Mouse (Mus musculus) mature B cell (primary cell): ENCODE measurements at regions not wholly inside any gene's neighbourhood (a gene's known extent, or its start where the extent isn't known, plus 50 kb on each side); places are given as distances from the start of the nearest gene placed in this dataset.

Experiments
- in situ Hi-C: fragments of 300-500 bp; cut with MboI; formaldehyde crosslinking; loops from 2 replicates; pipeline ENCODE4 v1.14.3; 2019

DNA sequence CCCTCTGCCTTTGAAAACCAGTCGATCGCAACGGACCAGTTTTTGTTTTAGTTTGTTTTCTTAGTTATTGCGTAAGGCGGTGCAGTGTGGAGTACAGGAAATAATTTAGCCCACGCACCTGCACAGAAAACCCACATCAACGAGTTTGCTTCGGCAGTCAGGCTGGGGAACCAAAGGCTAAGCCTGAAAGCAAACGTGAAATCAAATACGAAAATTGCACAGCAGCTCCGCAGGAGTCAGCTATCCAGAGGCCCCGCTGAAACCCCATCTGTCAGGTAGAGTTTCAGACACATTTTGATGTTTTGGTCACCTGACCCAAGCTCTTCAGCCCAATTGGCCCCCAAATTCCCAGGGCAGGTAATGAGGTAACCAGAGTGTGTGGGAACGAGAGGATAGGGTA lies 435.6 kb upstream of the Atp11b start:
- in situ Hi-C loops = no loop called here

DNA sequence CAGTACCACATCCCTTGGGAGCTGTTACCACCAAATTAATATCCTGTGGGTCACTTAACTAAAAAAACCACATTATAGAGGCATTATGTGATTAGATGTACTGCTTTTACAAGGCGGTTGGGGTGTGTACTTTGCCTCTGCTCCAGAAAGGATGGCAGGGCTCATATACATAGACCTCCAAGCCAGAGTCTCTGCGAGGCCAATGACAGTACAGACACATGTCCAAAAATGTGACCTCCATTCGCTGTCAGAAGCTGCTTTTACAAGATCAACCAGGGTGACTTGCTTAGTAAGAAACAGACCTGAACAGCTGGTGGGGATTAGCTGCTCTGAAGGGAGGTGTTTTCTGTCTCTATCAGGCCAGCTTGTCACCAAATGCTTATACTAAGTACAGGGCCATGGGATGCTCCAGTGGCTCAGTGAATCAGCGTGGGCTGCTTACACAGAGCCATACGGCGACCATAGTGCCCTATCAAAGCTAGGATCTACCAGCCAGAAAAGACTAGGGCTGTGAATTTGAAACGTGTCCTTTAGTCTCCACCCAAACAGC lies 433.0 kb upstream of the Atp11b start:
- in situ Hi-C loops = no loop called here

DNA sequence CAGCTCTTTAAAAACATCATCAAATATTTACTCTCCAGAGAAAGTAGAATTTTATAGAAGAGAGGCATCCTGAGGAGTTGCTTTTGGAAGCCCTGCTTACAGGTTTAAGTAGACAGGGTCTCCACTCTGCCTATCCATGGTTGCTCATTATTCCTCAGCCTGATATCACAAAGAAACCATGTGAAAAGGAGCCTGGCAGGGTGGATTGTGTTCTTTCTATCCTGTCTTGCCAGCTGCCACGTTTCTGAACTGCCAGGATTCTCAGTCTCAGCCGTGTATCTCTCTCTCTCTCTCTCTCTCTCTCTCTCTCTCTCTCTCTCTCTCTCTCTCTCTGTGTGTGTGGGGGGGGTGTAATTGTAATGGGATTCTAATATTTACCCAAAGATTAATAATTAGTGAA lies 431.9 kb upstream of the Atp11b start:
- in situ Hi-C loops = no loop called here

DNA sequence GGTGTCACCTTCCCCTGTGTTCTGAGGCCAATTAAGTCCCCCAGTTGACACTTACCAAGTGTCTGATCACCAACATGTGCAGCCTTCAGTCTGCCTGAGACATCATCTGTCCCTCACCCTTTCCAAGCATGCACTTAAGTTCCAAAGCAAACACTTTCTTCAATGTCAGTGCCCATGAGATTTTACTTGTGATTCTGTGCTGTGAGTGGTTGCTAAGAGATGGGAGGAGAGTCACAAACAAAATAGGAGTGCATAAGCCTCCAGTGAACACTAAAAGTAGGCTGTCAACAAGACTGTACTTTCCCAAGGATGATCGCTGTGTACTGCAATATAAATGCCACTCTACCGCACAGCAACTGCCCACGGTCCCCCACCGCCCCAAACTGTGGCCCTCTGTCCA lies 431.0 kb upstream of the Atp11b start:
- in situ Hi-C loops = no loop called here

GRCm38 (mm10) chr3:35323450-35324077 lies 430.3 kb upstream of the Atp11b start:
- in situ Hi-C loops = no loop called here

GRCm38 (mm10) chr3:35324186-35324585 lies 429.7 kb upstream of the Atp11b start:
- in situ Hi-C loops = no loop called here

DNA sequence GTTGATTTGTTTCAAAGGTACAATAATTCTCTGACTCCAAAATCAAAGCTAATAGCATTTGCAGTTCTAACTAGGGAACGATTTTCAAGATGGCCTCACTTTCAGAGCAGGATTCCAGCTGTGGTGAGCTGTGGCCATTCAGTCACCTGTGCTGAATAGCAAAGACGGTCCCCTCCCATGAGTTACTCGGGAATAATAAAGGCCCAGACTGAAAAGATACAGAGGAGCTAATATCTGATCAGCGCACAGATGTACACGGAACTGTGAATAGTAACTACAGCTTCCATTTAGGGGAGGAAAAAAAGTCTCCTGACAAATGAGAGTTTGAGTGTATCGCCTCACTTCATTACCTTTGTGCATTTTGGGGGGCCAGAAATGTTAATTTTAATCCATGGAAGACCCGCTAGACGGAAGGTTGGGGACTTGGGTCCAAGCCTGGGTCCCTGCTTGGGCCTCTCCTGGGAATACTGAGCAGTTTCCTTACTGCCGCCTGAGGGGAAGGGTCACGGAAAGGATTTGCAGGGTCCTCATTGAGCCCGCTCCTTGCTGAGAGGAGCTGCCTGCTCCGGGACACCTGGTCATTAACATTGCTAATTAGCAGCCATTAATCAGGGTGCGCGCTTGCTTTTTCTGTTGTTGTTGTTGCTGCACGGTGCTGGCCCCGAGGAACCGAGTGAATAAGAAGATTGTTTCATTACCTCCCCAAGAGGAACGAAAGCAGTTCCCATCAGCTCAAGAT lies 421.2 kb upstream of the Atp11b start:
- in situ Hi-C loops = no loop called here

DNA sequence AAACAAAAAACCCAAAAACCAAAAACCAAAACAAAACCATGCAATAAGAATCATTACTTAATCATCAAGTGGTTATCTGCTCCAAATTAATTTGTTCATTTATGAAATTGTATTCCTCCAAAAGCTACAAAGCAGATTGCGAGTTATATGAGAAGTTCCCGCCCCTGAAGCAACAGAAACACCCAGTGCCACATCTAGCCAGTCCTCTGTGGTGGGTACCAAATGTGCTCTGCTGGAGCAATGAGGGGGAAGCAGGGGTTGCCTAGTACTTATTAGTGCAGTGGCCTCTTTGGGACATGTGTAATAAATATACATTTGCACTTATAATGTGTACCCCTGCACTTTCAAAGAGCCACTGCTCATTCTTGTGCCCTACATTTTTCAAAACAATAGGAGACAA lies 419.9 kb upstream of the Atp11b start:
- in situ Hi-C loops = no loop called here

GRCm38 (mm10) chr3:35334546-35334945 lies 419.4 kb upstream of the Atp11b start:
- in situ Hi-C loops = no loop called here

GRCm38 (mm10) chr3:35335837-35336236 lies 418.1 kb upstream of the Atp11b start:
- in situ Hi-C loops = no loop called here

GRCm38 (mm10) chr3:35340525-35340924 lies 413.4 kb upstream of the Atp11b start:
- in situ Hi-C loops = no loop called here

DNA sequence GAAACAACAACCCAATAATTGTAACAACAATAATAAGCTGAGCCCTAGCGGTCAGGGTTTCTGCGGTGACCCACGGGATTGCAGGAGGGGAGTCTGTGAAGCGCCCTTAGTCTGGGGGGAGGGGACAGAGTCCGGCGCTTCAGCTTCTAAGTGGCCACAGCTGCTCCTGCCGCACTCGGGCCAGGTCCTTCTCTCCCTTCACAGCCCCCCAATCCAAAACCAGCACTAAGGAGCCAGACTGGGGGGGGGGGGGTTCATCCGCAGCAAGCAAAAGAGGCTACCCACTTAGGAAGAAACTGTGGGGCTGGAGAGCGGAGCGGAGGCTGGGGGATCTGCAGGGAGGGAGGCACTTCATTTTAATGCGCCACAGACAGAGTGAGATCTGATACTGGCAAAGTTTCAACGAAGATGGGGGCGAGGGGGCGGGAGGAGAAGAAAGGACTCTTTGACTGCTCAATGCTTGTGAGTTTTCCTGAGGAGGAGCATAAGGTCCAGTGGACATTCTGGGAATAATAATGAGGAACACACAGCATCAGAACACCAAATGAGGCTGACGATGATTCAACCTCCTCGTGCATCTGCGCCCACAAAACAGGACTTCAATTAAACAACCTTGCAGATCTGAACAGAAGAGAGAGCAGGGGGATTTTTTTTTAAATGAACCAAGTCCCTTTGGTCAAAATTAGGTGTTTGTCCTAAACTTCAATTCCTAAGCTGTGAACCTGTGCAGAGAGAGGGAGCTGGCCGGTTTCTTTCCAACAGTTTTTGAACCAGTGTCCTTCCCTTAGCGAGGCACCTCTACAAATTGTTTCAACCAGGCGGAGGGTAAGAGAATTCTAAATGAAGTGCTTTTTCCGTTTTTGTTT lies 412.7 kb upstream of the Atp11b start:
- in situ Hi-C loops = no loop called here

- in situ Hi-C loops = no loop called here
Observed at GRCm38 (mm10) chr3:35341840-35342239, 412.1 kb upstream of the Atp11b start.

DNA sequence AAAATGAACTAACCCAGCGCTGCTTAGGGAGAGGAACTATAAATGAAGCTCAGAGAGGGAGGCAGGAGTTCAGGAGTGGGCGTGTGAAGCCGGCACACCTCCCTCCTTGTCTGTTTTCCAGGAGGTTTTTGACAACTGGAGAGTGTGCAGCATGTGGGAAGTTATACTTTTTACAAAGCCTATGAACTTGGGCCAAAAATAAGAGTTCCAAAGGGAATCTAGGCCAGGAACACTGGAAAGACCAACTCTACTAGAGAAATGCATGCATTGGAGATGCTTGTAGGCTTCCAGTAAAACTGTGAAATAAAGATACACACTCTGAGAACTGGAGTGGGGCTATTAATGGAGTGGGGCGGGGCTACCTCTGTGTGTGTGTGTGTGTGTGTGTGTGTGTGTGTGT lies 411.3 kb upstream of the Atp11b start:
- in situ Hi-C loops = no loop called here

- in situ Hi-C loops = no loop called here
Observed at GRCm38 (mm10) chr3:35343936-35344335, 410.0 kb upstream of the Atp11b start.

GRCm38 (mm10) chr3:35349114-35349513 lies 404.8 kb upstream of the Atp11b start:
- in situ Hi-C loops = no loop called here

GRCm38 (mm10) chr3:35353442-35353841 lies 400.5 kb upstream of the Atp11b start:
- in situ Hi-C loops = no loop called here

GRCm38 (mm10) chr3:35353920-35354319 lies 400.0 kb upstream of the Atp11b start:
- in situ Hi-C loops = no loop called here

- in situ Hi-C loops = no loop called here
Observed at GRCm38 (mm10) chr3:35354356-35354755, 399.6 kb upstream of the Atp11b start.

DNA sequence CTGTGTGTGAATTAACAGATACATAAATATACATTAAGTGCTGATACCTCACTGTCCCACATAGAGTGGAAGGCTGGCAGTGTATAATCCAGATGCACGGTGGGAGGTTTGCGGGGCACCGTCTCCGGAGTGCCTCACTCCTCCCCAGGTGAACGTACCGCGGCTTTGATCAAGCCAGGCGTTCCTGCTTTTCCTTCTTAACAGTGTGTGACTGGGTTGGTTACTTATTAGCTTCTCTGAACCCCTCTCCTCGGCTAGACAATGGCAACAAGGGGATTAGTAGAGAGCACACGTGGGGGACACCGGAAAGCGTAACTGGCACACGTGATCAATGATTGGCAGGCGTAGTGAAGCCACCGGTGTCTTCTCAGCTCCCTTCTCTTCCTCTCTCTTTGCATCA lies 396.8 kb upstream of the Atp11b start:
- in situ Hi-C loops = no loop called here

DNA sequence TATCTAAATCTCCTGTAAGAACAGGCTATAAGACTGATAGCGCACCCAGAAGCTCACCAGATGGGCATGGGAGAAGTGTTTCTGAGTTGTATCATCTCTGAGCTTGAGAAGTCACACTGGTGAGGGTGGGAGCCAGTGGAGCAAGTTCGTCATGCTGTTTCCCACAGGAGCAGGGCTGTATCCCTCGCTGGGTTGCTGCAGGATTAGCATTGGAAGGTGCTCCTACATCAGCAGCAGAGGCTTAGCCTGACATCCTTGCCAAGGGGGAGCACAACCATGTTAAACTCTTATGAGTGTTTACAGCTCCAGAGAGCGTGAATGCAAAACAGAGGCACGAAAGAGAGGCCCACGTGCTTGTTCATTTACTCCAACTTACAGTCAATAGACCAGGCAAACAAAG lies 395.4 kb upstream of the Atp11b start:
- in situ Hi-C loops = no loop called here

- in situ Hi-C loops = no loop called here
Observed at GRCm38 (mm10) chr3:35359288-35359687, 394.6 kb upstream of the Atp11b start.

DNA sequence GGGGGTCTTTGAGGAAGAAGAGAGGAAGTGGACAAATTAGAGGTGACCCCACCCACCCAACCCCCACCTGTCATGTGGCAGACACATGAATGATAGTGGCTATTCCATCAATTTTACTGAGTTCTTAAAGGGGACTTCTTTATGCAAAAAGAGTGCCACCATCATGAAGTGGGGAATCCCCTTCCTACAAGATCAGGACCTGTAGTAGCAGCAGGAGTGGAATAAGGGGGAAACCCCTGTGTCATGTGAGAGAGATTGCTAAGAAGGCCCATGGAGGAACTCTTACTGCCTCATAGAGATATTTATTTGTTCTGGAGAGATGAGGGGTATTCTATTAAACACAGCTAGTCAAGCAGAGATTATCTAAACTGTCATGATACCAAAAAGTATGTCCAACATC lies 393.4 kb upstream of the Atp11b start:
- in situ Hi-C loops = no loop called here
